Mouse (Mus musculus) bone marrow macrophage, adult 2 months (primary cell): ENCODE results near the gene Obox6.

Experiments used
- CTCF ChIP-seq: IDR thresholded peaks from 2 replicates; pipeline ENCODE4 v1.5.1; 2012; ENCODE audit warnings: low read depth, mild to moderate bottlenecking, low read length, moderate library complexity
- POLR2A ChIP-seq: IDR thresholded peaks from 2 replicates; pipeline ENCODE4 v1.6.1; 2012; ENCODE audit warnings: mild to moderate bottlenecking, low read depth, low read length, borderline replicate concordance

DNA sequence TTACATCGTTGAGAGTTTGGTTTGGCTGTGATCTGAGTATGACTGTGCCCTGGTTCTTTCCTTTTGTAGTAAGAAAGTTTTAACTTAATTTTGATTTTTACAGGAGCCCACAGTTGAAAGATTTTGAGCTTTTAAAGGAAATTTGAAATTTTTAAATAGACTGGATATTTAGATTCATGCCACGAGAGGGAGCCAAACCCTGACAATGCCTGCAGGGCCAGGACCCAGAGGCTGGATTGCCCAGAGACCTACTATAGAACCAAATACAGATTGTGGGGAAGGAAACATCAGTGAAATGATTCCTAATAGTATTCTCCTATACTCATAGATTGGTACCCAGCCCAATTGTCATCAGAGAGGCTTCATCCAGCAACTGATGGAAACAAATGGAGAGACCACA, 20.2 kb upstream of the Obox6 start:
- TF ChIP-seq CTCF (no peak), POLR2A (no peak)
